Mouse (Mus musculus) G1E (cell line): ENCODE results near the gene Cbx6. TPM values are rescaled to one million over a fixed set of nuclear protein-coding genes. Genes with fewer than 3 reads are reported as not detected.

Source experiments
- ATAC-seq: 2 replicates; pipeline ENCODE4 v1.8.0; 2016; ENCODE audit warnings: mild to moderate bottlenecking; ENCODE audit not compliant: insufficient number of reproducible peaks, poor library complexity, low FRiP score, severe bottlenecking; ENCODE audit errors: extremely low read depth
- DNase-seq: peaks from one replicate; pipeline ENCODE4 v3.0.0; 2012; ENCODE audit warnings: low spot score
- H3K27me3 ChIP-seq: 2 replicates; pipeline ENCODE4 v1.6.1; 2012; ENCODE audit warnings: mild to moderate bottlenecking, low read length, inconsistent platforms; ENCODE audit not compliant: insufficient read depth
- H3K36me3 ChIP-seq: replicated peaks from 2 replicates; pipeline ENCODE3; 2012; ENCODE audit warnings: mild to moderate bottlenecking, inconsistent platforms
- H3K4me1 ChIP-seq: 2 replicates; pipeline ENCODE4 v1.6.1; 2012; ENCODE audit warnings: low read depth, low read length, inconsistent platforms, mixed read lengths; ENCODE audit not compliant: insufficient read depth
- H3K4me3 ChIP-seq: 2 replicates; pipeline ENCODE4 v1.5.1; 2012; ENCODE audit warnings: low read depth, mild to moderate bottlenecking, inconsistent platforms, low read length, moderate library complexity, mixed read lengths
- H3K9me3 ChIP-seq: replicated peaks from 2 replicates; pipeline ENCODE4 v1.6.1; 2012; ENCODE audit warnings: inconsistent platforms
- CTCF ChIP-seq: IDR thresholded peaks from 2 replicates; pipeline ENCODE4 v1.5.1; 2012; ENCODE audit warnings: low read depth, low read length, inconsistent platforms, mixed read lengths
- GATA1 ChIP-seq: IDR thresholded peaks from 2 replicates; pipeline ENCODE4 v1.6.1; 2012; ENCODE audit warnings: borderline replicate concordance, low read length, inconsistent platforms, mixed read lengths
- GATA2 ChIP-seq: IDR thresholded peaks from 2 replicates; pipeline ENCODE4 v1.6.1; 2012; ENCODE audit warnings: low read depth, low read length, inconsistent platforms, borderline replicate concordance
- POLR2AphosphoS5 ChIP-seq: IDR thresholded peaks from 2 replicates; pipeline ENCODE4 v1.6.1; 2012; ENCODE audit warnings: low read depth, low read length, inconsistent platforms; ENCODE audit not compliant: insufficient replicate concordance
- TAL1 ChIP-seq: conservative IDR thresholded peaks from 2 replicates; pipeline ENCODE4 v1.6.1; 2012; ENCODE audit warnings: low read depth, low read length, inconsistent platforms, mixed read lengths
- polyA plus RNA-seq: library from polyadenylated mRNA; stranded (reverse); fragments of >175 nt; gene quantifications from 2 replicates; pipeline ENCODE4 v1.2.3, GENCODE M21; 2012
- total RNA-seq, 2 experiments: library from RNA; stranded (forward) in 1 of 2; stranded (reverse) in 1 of 2; fragments of 200-1000 nt in 1 of 2; fragments of >200 nt in 1 of 2; fragmentation: Nextera tagmentation in 1 of 2; gene quantifications; 2 replicates each; pipeline ENCODE4 v1.2.3; 2014 to 2017

Gene Cbx6
- total and polyA plus RNA-seq, 3 experiments, result 1.4 to 6.1 (median 5.9) TPM

DNA sequence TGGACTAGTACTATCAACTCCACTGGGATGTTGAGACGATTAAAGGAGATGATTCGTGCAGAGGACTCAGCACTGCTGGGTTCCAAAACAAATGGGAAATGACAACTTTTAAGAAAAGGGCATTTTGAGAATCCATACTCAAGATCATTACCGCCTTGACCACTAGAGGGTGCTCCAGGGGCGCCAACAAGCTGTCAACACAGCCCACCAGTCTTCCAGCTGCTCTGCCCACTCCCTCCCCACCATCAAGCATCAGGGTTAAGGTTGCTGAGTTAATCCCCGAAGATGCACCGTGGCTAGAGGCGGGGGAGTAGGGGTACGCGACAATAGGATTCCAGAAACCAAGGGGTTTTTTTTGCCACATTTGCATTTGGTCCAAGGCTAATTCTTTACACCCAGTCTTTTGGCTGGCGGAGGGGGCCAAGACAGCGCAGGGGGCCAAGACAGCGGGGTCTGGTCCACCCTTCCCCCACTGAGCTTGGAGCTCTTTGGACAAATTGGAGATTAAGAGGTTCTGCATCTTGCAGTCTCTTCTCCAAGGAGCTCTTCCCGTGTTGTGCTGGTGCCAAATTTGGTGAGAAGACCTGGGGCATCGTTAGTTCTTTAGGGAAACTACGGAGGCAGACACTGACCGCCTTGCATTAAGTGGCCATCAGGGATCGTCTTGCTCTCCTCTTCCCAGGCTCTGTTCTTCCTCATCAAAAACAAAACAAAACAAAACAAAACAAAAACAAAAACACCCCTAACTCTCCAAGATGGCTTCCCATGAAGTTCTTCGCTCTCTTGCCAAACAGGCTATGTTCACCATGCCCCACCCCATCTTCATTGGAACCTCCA is 2.2 kb downstream of the Cbx6 start:
- H3K27me3 ChIP-seq, result peaks cover 30% of the 10 kb centered on the region
- TF ChIP-seq TAL1 (no peak), CTCF (peak; percentile 66)
- H3K36me3 ChIP-seq, result peaks cover 14% of the 10 kb centered on the region
- H3K9me3 ChIP-seq, result no peaks in the 10 kb centered on the region
- H3K4me1 ChIP-seq, result peaks cover 15% of the 10 kb centered on the region
- no peak overlapping the region; the same call in 1 of the 2 replicates for H3K4me3 ChIP-seq
- ATAC-seq, result no peak
- DNase-seq, result peak; percentile 51

DNA sequence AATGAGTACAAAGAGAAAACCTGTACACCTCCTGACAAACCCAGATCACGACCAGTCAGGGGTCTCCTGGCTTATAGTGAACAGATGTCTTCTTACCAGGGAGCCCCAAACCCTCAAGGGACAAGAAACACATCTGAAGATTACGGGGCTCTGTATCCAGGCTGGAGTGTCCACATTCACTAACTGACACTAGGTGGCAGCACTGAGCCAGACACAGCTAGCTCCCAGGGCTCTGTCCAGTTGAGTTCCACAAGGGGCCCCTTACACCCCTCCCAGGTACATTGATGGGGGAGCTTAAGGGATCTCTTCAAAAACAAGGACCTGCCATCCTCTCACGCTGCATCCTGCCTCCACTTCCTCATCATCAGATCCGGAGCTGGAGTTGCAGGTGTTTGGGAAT is 4.1 kb downstream of the Cbx6 start:
- no peak overlapping the region for H3K4me3 ChIP-seq
- H3K27me3 ChIP-seq, result peaks cover 34% of the 10 kb centered on the region
- no peaks in the 10 kb centered on the region for H3K9me3 ChIP-seq
- no peak for TF ChIP-seq GATA1
- no peak for TF ChIP-seq TAL1
- TF ChIP-seq CTCF, result peak; percentile 74
- TF ChIP-seq POLR2AphosphoS5, result no peak
- TF ChIP-seq GATA2, result no peak
- ATAC-seq, result no peak; the same call in 1 of the 2 replicates
- H3K36me3 ChIP-seq, result peaks cover 25% of the 10 kb centered on the region
- peak; percentile 43 for DNase-seq
- H3K4me1 ChIP-seq, result peaks cover 17% of the 10 kb centered on the region

DNA sequence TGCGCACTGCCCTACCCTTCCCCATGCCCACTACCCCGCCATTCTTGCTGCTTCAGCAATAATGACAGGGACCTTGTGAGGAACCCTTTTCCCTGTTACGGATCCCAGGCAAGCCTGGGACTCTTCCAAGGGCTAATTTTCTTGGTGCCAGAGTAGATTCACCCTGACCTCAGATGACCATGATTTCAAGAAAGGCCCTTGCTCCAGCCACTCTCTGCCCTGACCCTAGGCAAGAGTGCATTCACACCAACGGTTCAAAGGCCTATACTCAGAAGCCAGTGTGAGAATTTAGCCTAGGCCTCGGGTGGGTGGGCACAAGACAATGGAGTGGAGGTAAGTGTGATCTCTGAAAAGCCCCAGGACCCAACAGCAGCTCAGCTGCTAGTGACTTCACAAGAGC is 5.1 kb downstream of the Cbx6 start:
- TF ChIP-seq POLR2AphosphoS5, result no peak
- no peak for TF ChIP-seq GATA1
- H3K36me3 ChIP-seq, result peaks cover 25% of the 10 kb centered on the region

DNA sequence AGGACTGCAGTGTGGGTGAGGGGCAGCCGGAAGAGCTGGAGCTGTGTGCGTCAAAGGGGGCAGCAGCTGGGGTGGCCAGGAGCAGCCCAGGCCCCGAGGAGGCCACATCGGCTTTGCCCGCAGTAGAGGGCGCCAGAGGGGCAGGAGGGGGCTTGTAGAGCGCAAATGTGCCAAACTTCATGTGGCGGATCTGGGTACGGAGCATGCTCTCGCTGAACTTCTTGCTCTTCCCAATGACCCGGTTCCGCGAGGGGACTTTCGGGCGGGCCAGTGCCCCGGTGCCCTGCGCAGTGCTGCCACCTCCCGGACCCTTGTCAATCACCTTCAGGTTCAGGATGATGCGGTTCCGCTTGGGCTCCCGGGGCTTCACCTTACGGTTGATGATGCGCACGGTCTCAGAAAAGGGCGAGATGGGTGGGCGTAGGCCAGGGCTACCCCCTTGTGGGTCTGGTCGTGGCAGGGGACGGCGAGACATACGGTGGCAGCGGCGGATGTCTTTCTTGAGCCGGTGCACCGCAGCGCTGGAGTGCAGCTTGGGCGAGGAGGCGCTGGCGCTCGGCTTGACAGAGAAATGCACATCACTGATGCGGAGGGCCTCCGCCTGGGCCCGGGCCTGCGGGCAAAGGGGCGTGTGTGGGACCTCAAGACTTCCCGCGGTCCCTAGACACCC is 6.0 kb downstream of the Cbx6 start:
- Histone ChIP-seq H3K4me3 (no peak overlapping the region), H3K27me3 (peaks cover 24% of the 10 kb centered on the region; the same call in 1 of the 2 replicates), H3K9me3 (no peaks in the 10 kb centered on the region), H3K36me3 (peaks cover 25% of the 10 kb centered on the region), H3K4me1 (peaks cover 13% of the 10 kb centered on the region)
- no peak for DNase-seq
- TF ChIP-seq GATA2 (no peak), TAL1 (no peak), CTCF (no peak)
- no peak for ATAC-seq

More for the DNA sequence above, 5.1 kb downstream of the Cbx6 start:
- Histone ChIP-seq H3K27me3 (peaks cover 33% of the 10 kb centered on the region), H3K4me1 (peaks cover 18% of the 10 kb centered on the region), H3K9me3 (no peaks in the 10 kb centered on the region), H3K4me3 (no peak overlapping the region)
- DNase-seq, result no peak
- no peak for ATAC-seq

DNA sequence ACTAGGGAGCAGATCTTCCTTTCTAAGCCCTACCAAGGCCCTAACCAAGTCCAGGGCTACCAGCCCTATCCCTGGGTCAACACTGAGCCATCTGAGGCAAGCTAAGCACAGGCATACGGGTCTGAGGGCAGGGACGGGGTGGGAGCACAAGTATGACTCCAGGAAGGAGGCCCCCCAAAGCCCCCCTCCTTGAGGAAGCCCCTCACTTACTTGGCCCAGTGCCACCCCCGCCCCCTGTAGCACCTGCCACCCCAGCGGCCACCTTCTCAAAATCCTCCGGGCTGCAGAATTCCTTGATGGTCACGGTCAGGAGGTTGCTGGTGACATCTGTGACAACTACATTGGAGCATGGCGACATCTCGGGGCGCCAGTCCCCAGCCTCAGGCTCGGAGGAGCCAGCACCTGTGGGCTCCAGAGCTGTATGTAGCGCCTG is 6.7 kb downstream of the Cbx6 start:
- H3K4me3 ChIP-seq, result no peak overlapping the region
- TF ChIP-seq TAL1 (no peak), CTCF (no peak), GATA1 (no peak), POLR2AphosphoS5 (no peak), GATA2 (no peak)
- peaks cover 27% of the 10 kb centered on the region for H3K36me3 ChIP-seq
- H3K27me3 ChIP-seq, result peaks cover 18% of the 10 kb centered on the region; the same call in 1 of the 2 replicates
- ATAC-seq (no peak), DNase-seq (no peak)
- H3K4me1 ChIP-seq, result peaks cover 11% of the 10 kb centered on the region; the same call in 1 of the 2 replicates
- no peaks in the 10 kb centered on the region for H3K9me3 ChIP-seq

DNA sequence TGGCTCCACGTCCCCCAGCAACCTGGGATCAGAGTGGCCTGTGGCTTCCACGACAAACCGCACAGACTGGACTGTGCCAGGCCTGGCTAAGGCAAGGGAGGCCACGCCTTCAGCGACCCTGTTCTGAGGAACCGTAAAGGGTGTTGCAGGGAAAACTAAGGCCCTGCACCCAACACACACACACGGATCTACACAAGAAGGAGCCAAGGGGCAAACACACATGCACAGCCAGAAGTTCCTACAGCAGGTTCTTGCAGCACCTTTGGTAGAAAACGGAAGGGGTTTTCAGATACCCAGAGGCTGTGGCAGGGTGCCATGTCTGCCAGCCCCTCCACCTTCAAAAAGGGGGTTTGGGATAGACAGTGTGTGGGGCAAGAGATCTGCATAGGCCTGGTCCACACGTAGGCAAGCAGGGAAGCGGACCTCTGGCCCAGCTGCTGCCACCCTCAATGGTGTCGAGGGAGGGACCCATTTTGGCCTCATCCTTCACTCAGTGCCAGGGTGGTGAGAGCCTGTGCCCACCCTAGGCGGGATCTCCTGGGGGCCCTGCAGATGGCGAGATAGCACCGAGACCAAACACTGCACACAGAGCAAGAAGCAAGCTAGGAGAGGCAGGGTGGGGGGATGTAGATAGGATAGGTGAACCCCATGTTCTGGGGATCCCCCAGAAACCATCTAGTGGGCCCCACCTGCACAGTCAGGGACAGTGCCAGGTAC is 7.3 kb downstream of the Cbx6 start:
- no peak for TF ChIP-seq POLR2AphosphoS5
- TF ChIP-seq TAL1, result no peak
- no peak for TF ChIP-seq GATA2
- no peak for TF ChIP-seq GATA1
- no peak for TF ChIP-seq CTCF
- H3K4me1 ChIP-seq, result peaks cover 9% of the 10 kb centered on the region; the same call in 1 of the 2 replicates
- DNase-seq (no peak), ATAC-seq (no peak)
- H3K36me3 ChIP-seq, result peaks cover 27% of the 10 kb centered on the region
- no peak overlapping the region for H3K4me3 ChIP-seq
- peaks cover 15% of the 10 kb centered on the region; the same call in 1 of the 2 replicates for H3K27me3 ChIP-seq
- no peaks in the 10 kb centered on the region for H3K9me3 ChIP-seq
